Mouse (Mus musculus) C2C12 (cell line): ENCODE data around the gene L3mbtl4.

Experiments
- CEBPB ChIP-seq: IDR thresholded peaks from one replicate; pipeline ENCODE4 v1.6.1; 2011; ENCODE audit warnings: low read depth, mild to moderate bottlenecking, control low read depth, moderate library complexity
- CTCF ChIP-seq: IDR thresholded peaks from one replicate; pipeline ENCODE4 v1.5.1; 2011; ENCODE audit not compliant: control insufficient read depth, insufficient read depth, insufficient read length
- FOSL1 ChIP-seq: IDR thresholded peaks from one replicate; pipeline ENCODE4 v1.8.0; 2011; ENCODE audit warnings: mild to moderate bottlenecking, low read length; ENCODE audit not compliant: poor library complexity, insufficient read depth, severe bottlenecking
- MAX ChIP-seq: IDR thresholded peaks from one replicate; pipeline ENCODE4 v1.6.1; 2011; ENCODE audit warnings: mild to moderate bottlenecking, control low read depth
- MYOD1 ChIP-seq: IDR thresholded peaks from one replicate; pipeline ENCODE4 v1.6.1; 2011; ENCODE audit warnings: low read depth; ENCODE audit not compliant: control insufficient read depth, insufficient read length
- MYOG ChIP-seq: IDR thresholded peaks from one replicate; pipeline ENCODE4 v1.6.1; 2011; ENCODE audit not compliant: control insufficient read depth, insufficient read length; ENCODE audit errors: extremely low read depth
- USF1 ChIP-seq: IDR thresholded peaks from one replicate; pipeline ENCODE4 v1.6.1; 2011; ENCODE audit warnings: low read depth, mild to moderate bottlenecking, control low read depth, moderate library complexity

DNA sequence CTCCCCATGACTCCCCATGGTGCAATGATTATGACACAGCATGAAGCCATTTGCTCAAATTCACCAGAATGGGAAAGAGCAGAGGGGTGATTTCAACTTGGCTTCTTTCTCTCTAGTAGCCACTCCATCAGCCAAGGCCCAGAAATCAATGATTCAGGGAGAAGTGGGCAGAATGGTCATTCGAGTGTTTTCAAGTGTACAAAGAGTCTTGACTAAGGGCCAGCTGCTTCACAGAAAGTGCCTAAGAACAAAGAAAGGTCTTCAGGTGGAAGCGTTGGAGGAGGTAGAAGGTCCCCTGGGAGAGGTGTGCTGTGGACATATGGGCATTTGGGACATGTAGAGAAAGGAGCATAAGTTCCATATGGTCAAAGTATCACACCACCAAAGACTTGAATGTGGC lies 33.4 kb upstream of the L3mbtl4 start:
- no peak for TF ChIP-seq CTCF
- no peak for TF ChIP-seq USF1
- no peak for TF ChIP-seq MAX
- no peak for TF ChIP-seq MYOD1
- no peak for TF ChIP-seq MYOG
- TF ChIP-seq CEBPB, result no peak
- no peak for TF ChIP-seq FOSL1
